Mouse (Mus musculus) regulatory T cell (primary cell): Measurements from ENCODE around the gene Gtsf1.

Experiments used
- in situ Hi-C: fragments of 300-600 bp; cut with MboI, MseI; formaldehyde crosslinking; loops from one replicate; pipeline ENCODE4 v1.15.1; 2025; ENCODE audit warnings: high pct_unique_total_duplicates

Gtsf1 gene

GRCm38 (mm10) chr15:103377752-103378664, 52.3 kb downstream of the Gtsf1 start:
- in situ Hi-C loops: loop anchor here (10.0 kb wide), 1 partner anchor 47 kb away; no protein-coding TSS in a partner anchor

GRCm38 (mm10) chr15:103376837-103377269, 53.4 kb downstream of the Gtsf1 start:
- in situ Hi-C loops: loop anchor here (10.0 kb wide), 1 partner anchor 48 kb away; no protein-coding TSS in a partner anchor

DNA sequence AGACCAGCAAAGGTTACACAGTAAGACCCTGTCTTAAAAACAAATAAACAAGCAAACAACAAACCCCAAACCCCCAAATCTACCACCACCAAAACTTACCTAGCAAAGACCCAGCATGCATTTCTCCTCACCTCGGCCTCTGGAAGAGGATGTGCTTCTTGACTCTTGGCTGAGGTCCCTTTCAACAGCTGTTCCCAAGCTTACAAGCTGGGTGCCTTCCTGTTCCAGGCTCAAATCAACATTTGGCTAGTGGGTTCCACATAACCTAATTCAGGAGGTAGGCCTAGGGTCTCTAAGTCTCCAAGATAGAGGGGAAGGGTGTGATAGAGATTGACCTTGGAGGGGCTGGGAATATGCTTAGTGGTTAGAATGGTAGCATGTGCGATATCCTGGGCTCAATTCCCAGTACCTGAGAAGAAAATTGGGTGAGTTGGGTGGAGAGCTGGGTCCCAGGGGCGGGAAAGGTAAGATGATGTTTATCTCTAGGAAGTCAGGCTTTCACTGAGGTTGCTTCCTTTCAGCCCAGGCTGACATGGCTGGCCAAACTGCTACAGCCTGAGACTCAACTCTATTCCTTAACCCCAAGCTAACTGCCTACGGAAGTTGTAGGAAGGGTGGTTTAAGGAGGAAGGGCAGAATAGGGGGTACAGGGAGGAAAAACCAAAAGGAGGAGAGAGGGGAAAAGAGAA, 55.0 kb downstream of the Gtsf1 start:
- in situ Hi-C loops: loop anchor here (10.0 kb wide), 1 partner anchor 50 kb away; no protein-coding TSS in a partner anchor

DNA sequence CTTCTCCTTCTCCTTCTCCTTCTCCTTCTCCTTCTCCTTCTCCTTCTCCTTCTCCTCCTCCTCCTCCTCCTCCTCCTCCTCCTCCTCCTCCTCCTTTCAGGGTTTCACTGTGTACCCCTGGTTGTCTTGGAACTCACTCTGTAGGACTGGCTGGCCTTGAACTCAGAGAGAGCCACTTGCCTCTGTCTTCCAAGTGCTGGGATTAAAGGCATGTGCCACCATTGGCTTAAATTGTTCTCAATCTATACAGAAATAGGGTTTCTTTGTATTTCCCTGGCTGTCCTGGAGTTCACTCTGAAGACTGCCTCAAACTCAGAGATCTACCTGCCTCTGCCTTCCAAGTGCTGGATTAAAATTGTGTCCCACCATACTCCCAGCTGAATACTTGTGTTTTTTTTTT, 57.8 kb downstream of the Gtsf1 start:
- in situ Hi-C loops: loop anchor here (10.0 kb wide), 1 partner anchor 52 kb away; no protein-coding TSS in a partner anchor

DNA sequence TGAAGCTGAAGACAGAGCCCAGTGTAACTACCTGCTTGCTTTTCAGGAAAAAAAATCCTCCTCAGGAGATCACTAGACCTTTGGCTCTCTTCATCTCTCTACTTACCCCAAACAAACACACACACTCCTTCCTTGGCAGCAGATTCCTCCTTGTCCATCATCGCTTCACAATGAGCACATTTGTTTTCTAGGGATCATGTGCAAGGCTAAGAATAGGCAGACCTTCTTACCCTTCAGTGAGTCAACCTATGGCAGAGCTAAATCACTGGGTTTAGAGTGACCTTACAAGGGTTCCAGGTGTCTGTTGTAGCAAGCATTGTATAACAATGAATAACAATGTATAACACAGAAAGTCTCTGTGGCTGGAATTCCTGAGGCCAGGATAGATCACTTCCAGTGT, 58.5 kb downstream of the Gtsf1 start:
- in situ Hi-C loops: loop anchor here (10.0 kb wide), 1 partner anchor 53 kb away; no protein-coding TSS in a partner anchor

- in situ Hi-C loops: loop anchor here (10.0 kb wide), 1 partner anchor 54 kb away; no protein-coding TSS in a partner anchor
Observed at GRCm38 (mm10) chr15:103371208-103371607, 59.1 kb downstream of the Gtsf1 start.

- in situ Hi-C loops: loop anchor here (10.0 kb wide), 1 partner anchor 54 kb away; no protein-coding TSS in a partner anchor
Observed at GRCm38 (mm10) chr15:103370462-103370861, 59.8 kb downstream of the Gtsf1 start.

DNA sequence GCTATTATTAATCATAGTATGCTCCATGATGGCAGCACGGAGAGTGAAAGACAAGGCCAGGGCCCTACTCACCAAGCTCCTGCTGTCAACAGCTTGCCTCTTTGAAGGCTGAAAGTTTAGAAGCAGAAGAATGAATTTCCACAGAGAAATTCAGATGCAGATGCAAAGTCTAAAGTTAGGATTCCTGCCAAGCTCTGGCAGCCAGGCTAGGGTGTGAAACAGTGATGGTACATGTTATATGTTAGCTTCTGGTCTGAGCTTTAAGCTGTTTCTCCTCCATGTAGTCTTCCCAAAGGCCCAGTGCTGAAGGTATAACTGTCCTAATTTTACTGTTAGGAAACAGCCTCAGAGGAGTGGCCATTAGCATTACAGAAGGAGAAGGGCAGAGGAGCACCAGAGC, 61.1 kb downstream of the Gtsf1 start:
- in situ Hi-C loops: loop anchor here (10.0 kb wide), 1 partner anchor 86 kb away; the partner anchor contains the start of gene Nckap1l

GRCm38 (mm10) chr15:103368179-103368940, 61.9 kb downstream of the Gtsf1 start:
- in situ Hi-C loops: loop anchor here (10.0 kb wide), 1 partner anchor 86 kb away; the partner anchor contains the start of gene Nckap1l

GRCm38 (mm10) chr15:103366376-103367149, 63.7 kb downstream of the Gtsf1 start, which contains the start of gene Itga5:
Gene Itga5, minus strand, starts transcription at chr15:103366763.
- in situ Hi-C loops: loop anchor here (10.0 kb wide), 1 partner anchor 88 kb away; the partner anchor contains the start of gene Nckap1l

- in situ Hi-C loops: loop anchor here (10.0 kb wide), 1 partner anchor 89 kb away; the partner anchor contains the start of gene Nckap1l
Observed at GRCm38 (mm10) chr15:103365471-103366375, 64.5 kb downstream of the Gtsf1 start.

- in situ Hi-C loops: loop anchor here (10.0 kb wide), 1 partner anchor 90 kb away; the partner anchor contains the start of gene Nckap1l
Observed at GRCm38 (mm10) chr15:103364761-103365160, 65.5 kb downstream of the Gtsf1 start.

GRCm38 (mm10) chr15:103363809-103364208, 66.5 kb downstream of the Gtsf1 start:
- in situ Hi-C loops: loop anchor here (10.0 kb wide), 1 partner anchor 91 kb away; the partner anchor contains the start of gene Nckap1l

DNA sequence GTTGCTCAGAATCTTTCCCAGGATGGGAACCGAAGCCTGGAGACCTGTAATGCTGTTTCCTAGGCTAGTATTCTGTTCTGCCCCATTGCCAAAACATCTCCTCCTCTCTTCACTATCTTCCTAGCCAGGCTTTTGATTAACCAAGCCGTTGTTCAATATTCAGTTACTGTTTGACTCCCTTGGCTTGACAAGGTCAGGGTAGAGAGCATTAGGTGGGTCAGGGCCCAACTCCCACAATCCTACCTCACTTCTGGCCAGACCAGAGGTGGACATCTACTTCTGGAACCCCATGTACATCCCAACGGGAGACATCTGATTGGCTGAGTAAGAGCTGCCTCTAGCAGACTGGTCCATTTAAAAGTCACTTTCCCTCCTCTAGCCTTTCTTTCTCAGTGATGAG, 67.3 kb downstream of the Gtsf1 start:
- in situ Hi-C loops: loop anchor here (10.0 kb wide), 1 partner anchor 92 kb away; the partner anchor contains the start of gene Nckap1l

- in situ Hi-C loops: loop anchor here (10.0 kb wide), 1 partner anchor 92 kb away; the partner anchor contains the start of gene Nckap1l
Observed at GRCm38 (mm10) chr15:103362333-103362732, 67.9 kb downstream of the Gtsf1 start.

DNA sequence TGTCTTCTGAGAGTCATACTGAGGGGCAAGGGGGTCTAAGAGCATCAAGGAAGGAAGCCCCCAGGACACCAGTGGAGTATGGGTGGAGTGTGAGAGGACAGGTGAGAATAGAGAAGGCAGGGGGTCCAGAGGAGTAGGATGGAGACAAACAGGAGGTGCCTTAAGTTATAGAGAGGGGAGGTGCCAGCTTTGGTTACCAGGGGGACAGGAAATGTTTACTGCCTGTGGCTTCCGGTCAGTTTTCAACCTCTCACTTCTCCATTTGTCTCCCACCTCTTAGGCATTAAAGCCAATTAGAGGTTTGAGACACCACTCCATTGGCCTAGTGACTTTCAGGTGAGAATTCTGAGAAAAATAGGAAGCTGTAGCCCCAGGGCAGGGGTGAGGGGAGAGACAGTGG, 69.0 kb downstream of the Gtsf1 start:
- in situ Hi-C loops: loop anchor here (10.0 kb wide), 1 partner anchor 94 kb away; the partner anchor contains the start of gene Nckap1l

DNA sequence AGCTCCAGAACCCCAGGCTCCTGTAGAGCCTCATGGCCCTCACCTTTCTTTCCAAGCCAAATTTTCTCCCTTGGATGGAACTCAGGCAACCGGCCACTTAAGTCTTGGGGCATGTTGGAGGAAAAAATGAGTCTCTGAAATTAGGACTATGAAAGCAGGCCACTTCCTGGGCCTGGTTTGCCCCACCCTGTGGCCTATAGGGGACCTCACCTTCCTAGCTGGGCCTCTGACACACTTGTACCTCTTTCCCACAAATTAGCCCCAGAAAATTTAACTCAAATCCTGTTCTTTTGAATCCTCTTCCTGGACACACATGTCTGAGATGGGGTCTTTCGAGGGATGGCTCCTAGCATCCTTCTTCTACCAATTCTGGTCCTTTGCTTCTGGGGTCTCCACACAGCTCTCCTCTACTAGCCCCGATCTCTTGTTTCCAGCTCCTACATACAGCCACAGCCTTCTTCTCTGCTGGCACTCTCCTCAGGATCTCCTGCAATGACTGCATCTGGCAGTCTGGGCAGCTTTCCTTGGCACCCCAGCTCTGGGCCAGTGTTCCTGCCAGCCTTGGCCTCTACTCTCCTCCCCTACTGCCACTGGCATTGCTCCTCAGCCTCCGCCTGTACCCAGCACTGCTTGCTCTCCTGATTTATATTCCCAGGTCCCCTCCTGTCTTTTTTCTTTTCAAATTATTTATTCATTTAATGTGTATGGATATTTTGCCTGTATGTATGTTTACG, 70.2 kb downstream of the Gtsf1 start:
- in situ Hi-C loops: loop anchor here (10.0 kb wide), 1 partner anchor 95 kb away; the partner anchor contains the start of gene Nckap1l

GRCm38 (mm10) chr15:103359122-103359510, 71.2 kb downstream of the Gtsf1 start:
- in situ Hi-C loops: no loop called here
